Mouse (Mus musculus): ENCODE measurements around the gene Ebf1. TPM values are rescaled to one million over a fixed set of nuclear protein-coding genes. Genes with fewer than 3 reads are reported as not detected.

Ebf1 gene
- polyA plus RNA-seq, 1 experiment from 2014 or later, result 41.9 TPM

- peak overlapping the region; percentile 76; the same call in 1 of the 2 replicates for H3K27ac ChIP-seq (replicated peaks)
Observed at GRCm38 (mm10) chr11:45027076-45027475, 410.0 kb downstream of the Ebf1 start.

DNA sequence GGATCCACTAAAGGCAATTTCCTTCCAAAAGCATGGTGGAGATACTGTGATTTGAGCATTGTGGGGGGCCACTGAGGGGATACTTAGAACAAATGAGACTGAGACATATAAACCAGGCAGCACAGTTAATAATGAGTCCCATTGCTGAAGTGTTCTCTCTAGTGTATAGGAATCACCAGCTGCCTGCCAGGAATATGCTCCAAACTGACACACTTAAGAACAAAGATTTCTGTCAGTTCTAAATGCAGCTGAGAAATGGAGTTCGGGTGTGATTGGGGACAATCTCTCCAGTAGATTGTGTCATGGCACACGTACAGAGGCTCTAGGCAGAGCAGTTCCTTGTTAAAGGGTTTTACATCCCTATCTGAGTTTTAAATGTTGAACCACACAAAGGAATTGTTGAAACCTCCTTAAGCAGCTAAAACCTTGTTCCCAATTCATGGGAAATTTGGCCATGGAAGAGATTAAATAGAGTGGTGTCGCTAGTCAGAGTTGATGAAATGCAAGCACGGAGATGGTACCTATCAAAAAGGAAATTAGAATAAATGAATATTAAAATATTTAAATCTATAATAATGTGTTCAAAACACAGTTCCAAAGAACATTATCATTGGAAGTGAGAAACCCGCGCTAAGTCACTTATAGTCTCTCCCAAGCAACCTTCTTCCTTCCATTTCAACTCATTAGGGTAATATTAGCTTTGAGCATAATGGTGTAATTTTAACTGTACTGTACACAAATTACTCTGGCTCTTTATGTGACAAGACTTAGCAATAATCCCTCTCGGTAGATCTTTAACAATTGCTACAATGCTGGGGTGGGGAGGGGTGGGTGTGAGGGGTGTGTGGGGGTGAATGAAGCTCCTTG is 438.9 kb downstream of the Ebf1 start:
- Histone ChIP-seq H3K27ac (replicated peaks) (no peak overlapping the region), H3K27me3 (replicated peaks; ENCODE audit: low read depth, poor library complexity, severe bottlenecking) (no peaks in the 10 kb centered on the region), H3K4me3 (no peak overlapping the region), H3K4me1 (no peaks in the 10 kb centered on the region), H3K36me3 (replicated peaks) (no peaks in the 10 kb centered on the region), H3K9me3 (no peaks in the 10 kb centered on the region)
- no peak for DNase-seq (ENCODE audit: low spot score)
- WGBS, result 89% methylated on average over 7 of the region's 7 CpGs

More at GRCm38 (mm10) chr11:45027076-45027475, 410.0 kb downstream of the Ebf1 start:
- DNase-seq (ENCODE audit: low spot score), result no peak
- H3K9me3 ChIP-seq, result no peaks in the 10 kb centered on the region
- H3K4me1 ChIP-seq, result peaks cover 19% of the 10 kb centered on the region
- WGBS, result 58% methylated on average over 7 of the region's 7 CpGs
- H3K36me3 ChIP-seq (replicated peaks), result no peaks in the 10 kb centered on the region
- peak overlapping the region; percentile 29; the same call in 1 of the 2 replicates for H3K4me3 ChIP-seq
- H3K27me3 ChIP-seq (replicated peaks; ENCODE audit: low read depth, poor library complexity, severe bottlenecking), result peaks cover 15% of the 10 kb centered on the region

Other genes starting within 250 kb of the Ebf1 start
- gene Il12b, start 217.3 kb upstream of the Ebf1 start, polyA plus RNA-seq (2016; fragmentation: Nextera tagmentation; extraction: Ambion mirVana), result not detected in 2 replicates
- 71.1 and 71.6 TPM in 2 replicates for gene Ublcp1, start 146.8 kb upstream of the Ebf1 start, polyA plus RNA-seq (2016; fragmentation: Nextera tagmentation; extraction: Ambion mirVana)
- gene Rnf145, start 98.4 kb upstream of the Ebf1 start, polyA plus RNA-seq (2016; fragmentation: Nextera tagmentation; extraction: Ambion mirVana), result 87.3 and 90.3 TPM in 2 replicates

Measured in embryonic facial prominence, embryonic 10.5 days (tissue).